Mouse (Mus musculus): Measurements from ENCODE around the gene Izumo4.

The Izumo4 gene

DNA sequence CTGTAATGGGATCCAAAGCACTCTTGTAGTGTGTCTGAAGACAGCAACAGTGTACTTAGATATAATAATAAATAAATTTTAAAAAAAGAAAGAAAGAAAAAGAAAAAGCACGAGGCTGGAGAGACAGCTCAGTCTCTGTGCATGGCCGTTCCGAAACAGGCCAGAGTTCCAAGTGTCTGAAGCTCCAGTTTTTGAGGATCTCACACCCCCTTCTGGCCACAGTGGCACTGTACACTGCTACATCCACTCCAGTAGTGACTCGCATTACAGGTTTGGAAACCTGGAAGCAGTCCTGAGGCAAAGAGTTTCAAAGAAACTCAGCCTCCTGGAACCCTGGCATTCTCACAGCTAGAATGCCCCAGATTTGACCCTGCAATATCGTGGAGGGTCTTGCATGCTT lies 14.1 kb upstream of the Izumo4 start:
- DNase-seq (ENCODE audit: low read depth, low spot score), result peak; percentile 77

- peak; percentile 73 for DNase-seq (ENCODE audit: low read depth, low spot score)
Observed at GRCm38 (mm10) chr10:80692249-80693165, 9.5 kb upstream of the Izumo4 start.

GRCm38 (mm10) chr10:80693401-80694045 lies 8.5 kb upstream of the Izumo4 start:
- DNase-seq (ENCODE audit: low read depth, low spot score), result no peak

GRCm38 (mm10) chr10:80694159-80694938 lies 7.6 kb upstream of the Izumo4 start:
- DNase-seq (ENCODE audit: low read depth, low spot score), result no peak

- peak; percentile 96 for DNase-seq (ENCODE audit: low read depth, low spot score)
Observed at GRCm38 (mm10) chr10:80695186-80695585, 6.8 kb upstream of the Izumo4 start.

DNA sequence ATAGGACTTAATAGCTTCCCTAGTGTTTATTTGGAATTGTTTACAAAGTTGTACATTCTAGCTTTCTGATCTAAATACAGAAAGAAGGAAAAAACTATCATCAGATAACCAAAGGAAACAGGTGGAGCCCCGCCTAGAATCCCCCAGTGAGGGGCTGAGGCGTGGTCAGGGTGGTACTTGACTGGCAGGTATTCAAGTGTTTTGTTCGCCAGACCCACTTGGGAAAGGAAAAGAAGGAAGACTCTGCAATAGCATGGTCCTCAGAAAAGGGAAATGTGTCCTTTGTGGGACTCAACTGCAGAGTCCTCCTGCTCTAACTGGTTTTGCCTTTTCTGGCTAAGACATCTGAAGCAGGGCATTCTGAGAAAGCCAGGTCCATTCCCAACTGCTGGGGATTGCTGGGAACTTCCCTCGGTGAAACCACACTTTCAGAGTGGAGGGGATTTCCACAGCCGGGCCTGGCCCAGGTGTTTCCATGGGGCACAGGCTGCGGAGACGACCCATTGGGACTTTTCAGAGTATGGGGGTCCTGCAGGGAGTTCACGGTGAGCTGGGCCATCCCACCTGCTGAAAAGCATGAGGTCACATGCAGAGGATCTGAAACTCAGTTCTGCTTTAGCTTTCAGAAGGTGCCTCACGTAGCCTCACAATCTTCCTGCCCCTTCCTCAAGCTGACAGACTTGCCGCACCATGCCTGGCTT lies 6.0 kb upstream of the Izumo4 start:
- DNase-seq (ENCODE audit: low read depth, low spot score), result peak; percentile 83

- no peak for DNase-seq (ENCODE audit: low read depth, low spot score)
Observed at GRCm38 (mm10) chr10:80696502-80697392, 5.2 kb upstream of the Izumo4 start.

GRCm38 (mm10) chr10:80697393-80697787 lies 4.6 kb upstream of the Izumo4 start:
- no peak for DNase-seq (ENCODE audit: low read depth, low spot score)

DNA sequence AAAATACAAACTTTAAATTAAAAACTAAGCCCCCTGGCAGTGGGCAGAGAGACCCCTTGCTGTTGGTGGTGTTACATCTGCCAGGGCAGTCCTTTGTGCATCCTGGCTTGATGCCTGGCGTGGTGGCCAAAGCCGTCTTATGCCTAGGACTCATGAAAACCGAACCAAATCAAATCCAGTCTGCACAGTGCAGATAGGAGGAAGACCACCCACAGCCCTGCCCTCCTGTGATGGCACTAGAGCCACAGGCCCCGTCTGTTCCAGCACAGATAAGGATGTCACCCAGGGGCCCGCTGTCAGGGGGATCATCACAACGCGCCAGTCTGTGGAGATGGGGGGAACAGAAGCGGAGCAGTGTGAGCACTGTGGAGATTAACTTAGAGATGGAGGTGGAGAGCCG lies 4.2 kb upstream of the Izumo4 start:
- no peak for DNase-seq (ENCODE audit: low read depth, low spot score)

DNA sequence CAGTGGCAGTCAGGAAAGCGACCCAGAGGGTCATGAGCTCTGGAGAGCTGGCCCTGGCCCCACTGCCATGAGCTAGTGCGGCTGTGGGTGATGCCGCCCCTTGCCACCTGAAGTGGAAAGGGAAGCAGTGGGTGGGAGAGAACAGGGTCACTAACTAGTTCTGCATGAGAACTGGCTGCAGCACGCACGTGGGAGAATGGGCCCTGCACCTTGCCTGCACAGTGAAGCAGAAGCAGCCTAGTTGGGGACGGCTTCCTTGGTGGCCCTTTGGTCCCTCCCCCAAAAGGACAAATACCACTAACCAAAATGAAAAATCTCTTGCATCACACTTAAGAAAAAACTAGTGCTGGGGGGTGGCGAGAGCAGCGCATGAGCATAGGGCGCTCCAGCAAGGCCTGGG lies 3.4 kb upstream of the Izumo4 start:
- DNase-seq (ENCODE audit: low read depth, low spot score), result no peak

DNA sequence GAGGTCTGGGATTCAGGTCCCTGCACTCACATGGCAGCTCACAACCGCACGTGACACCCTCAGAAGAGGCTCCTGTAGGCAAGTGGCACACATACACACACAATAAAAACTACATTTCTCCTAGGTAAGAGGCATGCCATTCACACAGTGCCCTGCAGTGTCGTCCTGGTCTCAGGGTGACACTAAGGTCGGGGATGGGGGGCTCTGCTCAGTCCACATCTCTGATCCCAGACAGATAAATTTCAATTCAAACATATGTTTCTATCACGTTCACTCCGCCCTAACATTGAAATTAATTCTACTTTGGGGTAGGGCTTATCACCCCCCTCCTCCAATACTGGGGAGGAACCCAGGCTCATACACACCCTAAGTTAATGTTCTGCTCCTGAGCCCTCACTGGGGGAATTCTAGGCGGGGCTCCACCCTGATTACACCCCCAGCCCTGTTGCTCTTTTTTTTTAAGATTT lies 1.9 kb upstream of the Izumo4 start:
- peak; percentile 51 for DNase-seq (ENCODE audit: low read depth, low spot score)

GRCm38 (mm10) chr10:80700732-80701131 lies 1.3 kb upstream of the Izumo4 start:
- peak; percentile 89 for DNase-seq (ENCODE audit: low read depth, low spot score)

DNA sequence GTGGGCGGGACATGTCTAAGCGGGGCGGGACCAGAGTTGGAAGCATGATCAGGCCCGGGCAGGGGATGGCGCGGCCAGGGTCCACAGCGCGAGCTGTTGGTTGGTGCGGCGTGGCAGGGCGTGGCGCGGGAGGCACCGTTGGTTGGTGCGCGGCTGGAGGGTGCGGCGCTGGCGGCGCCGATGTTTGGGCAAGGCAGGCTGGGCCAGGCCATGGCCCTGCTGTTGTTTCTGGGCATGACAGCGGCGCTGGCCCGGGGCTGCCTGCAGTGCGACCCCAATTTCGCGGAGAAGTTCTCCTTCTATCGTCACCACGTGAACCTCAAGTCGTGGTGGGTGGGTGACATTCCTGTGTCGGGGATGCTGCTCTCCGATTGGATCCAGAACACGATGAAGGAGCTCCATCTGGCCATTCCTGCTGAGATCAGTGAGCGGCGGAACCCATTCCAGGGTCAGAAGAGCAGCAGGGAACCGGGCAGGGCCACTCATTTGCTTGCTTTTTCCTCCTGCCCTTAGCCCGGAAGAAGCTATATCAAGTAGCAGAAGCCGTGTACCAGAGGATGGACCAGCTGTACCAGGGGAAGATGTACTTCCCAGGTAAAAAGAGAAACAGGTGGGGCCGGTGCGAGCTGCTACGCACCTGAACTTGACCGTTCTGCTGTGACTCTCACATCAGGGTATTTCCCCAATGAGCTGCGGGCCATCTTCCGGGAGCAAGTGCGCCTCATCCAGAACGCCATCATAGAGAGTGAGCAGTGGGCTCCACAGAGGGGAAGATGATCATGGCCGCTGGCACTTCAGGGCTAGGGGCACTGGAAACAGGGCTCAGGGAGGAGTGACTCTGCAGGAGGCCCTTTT lies 779 bp downstream of the Izumo4 start:
- DNase-seq (ENCODE audit: low read depth, low spot score), result peak; percentile 95

GRCm38 (mm10) chr10:80703643-80704042 lies 1.7 kb downstream of the Izumo4 start:
- no peak for DNase-seq (ENCODE audit: low read depth, low spot score)

DNA sequence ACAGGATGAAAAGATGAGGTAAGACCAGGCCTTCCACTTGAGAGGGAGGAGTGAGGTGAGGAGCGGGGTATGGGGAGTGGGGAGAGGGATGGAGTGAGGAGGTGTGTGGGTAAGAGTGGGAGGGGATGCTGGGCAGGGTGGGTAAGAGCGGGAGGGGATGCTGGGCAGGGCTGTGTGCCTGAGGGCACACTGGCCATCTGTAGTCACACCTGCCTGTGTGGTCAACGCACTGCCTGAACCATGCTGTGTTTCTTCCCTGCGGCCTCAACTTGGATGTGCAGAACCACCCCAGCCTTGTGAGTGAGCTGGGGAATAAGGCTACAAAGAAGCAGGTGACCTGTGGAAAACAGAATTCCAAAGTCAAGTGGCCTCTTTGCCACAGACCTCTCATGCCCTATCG lies 2.4 kb downstream of the Izumo4 start:
- no peak for DNase-seq (ENCODE audit: low read depth, low spot score)

GRCm38 (mm10) chr10:80705033-80705432 lies 3.0 kb downstream of the Izumo4 start:
- DNase-seq (ENCODE audit: low read depth, low spot score), result no peak

- no peak for DNase-seq (ENCODE audit: low read depth, low spot score)
Observed at GRCm38 (mm10) chr10:80705479-80705878, 3.5 kb downstream of the Izumo4 start.

GRCm38 (mm10) chr10:80710834-80711233 lies 8.8 kb downstream of the Izumo4 start:
- no peak for DNase-seq (ENCODE audit: low read depth, low spot score)

GRCm38 (mm10) chr10:80717281-80717680 lies 15.3 kb downstream of the Izumo4 start:
- no peak for DNase-seq (ENCODE audit: low read depth, low spot score)
